Mouse (Mus musculus) MEL (cell line): Measurements from ENCODE around the gene Mettl3. TPM values are rescaled to one million over a fixed set of nuclear protein-coding genes. Genes with fewer than 3 reads are reported as not detected.

Experiments used
- DNase-seq: peaks from one replicate; pipeline ENCODE4 v3.0.0; 2011; ENCODE audit warnings: low read depth, low spot score
- H3K27ac ChIP-seq: 2 replicates; pipeline ENCODE4 v1.5.1; 2012; ENCODE audit warnings: low read depth, mild to moderate bottlenecking, control low read depth, low read length, moderate library complexity; ENCODE audit not compliant: control insufficient read depth
- H3K27me3 ChIP-seq, 2 experiments: fragments of 150-350 bp in 1 of 2; sonication (generic) in 1 of 2; 2 replicates each; pipeline ENCODE4 v1.6.1; 2012; ENCODE audit warnings: low read length in 2 of 2, mild to moderate bottlenecking in 2 of 2, improper control_type of control experiment in 1 of 2, moderate library complexity in 1 of 2; ENCODE audit not compliant: insufficient read depth in 2 of 2, control insufficient read depth in 1 of 2
- H3K36me3 ChIP-seq, 2 experiments: 2 replicates each; pipeline ENCODE4 v1.6.1; 2012 to 2014; ENCODE audit warnings: low read length in 2 of 2, improper control_type of control experiment in 1 of 2, inconsistent platforms in 1 of 2, mild to moderate bottlenecking in 1 of 2; ENCODE audit not compliant: insufficient read depth in 2 of 2, control insufficient read depth in 1 of 2
- H3K4me1 ChIP-seq, 2 experiments: fragments of 150-350 bp in 1 of 2; sonication (generic) in 1 of 2; 2 replicates each; pipeline ENCODE4 v1.6.1; 2012; ENCODE audit warnings: low read length in 2 of 2, improper control_type of control experiment in 1 of 2, mild to moderate bottlenecking in 1 of 2; ENCODE audit not compliant: insufficient read depth in 2 of 2, control insufficient read depth in 1 of 2
- H3K4me3 ChIP-seq, 2 experiments: fragments of 150-350 bp in 1 of 2; sonication (generic) in 1 of 2; 2 replicates each; pipeline ENCODE4 v1.5.1; 2012; ENCODE audit warnings: low read depth in 2 of 2, low read length in 2 of 2, mild to moderate bottlenecking in 2 of 2, moderate library complexity in 2 of 2, control low read depth in 1 of 2, improper control_type of control experiment in 1 of 2; ENCODE audit not compliant: control insufficient read depth in 1 of 2, insufficient read depth in 1 of 2
- H3K79me2 ChIP-seq: 2 replicates; pipeline ENCODE4 v1.6.1; 2012; ENCODE audit warnings: mild to moderate bottlenecking, low read length, moderate library complexity; ENCODE audit not compliant: control insufficient read depth, poor library complexity, insufficient read depth
- H3K9ac ChIP-seq: 2 replicates; pipeline ENCODE4 v1.6.1; 2012; ENCODE audit warnings: low read depth, mild to moderate bottlenecking, control low read depth, low read length, moderate library complexity; ENCODE audit not compliant: control insufficient read depth, poor library complexity, severe bottlenecking
- H3K9me3 ChIP-seq: fragments of 150-350 bp; sonication (generic); replicated peaks from 2 replicates; pipeline ENCODE4 v1.6.1; 2012; ENCODE audit warnings: mild to moderate bottlenecking, low read length, improper control_type of control experiment, moderate library complexity; ENCODE audit not compliant: insufficient read depth
- E2F4 ChIP-seq: IDR thresholded peaks from 2 replicates; pipeline ENCODE4 v1.6.1; 2011; ENCODE audit warnings: low read depth, low read length, improper control_type of control experiment, borderline replicate concordance
- ELF1 ChIP-seq: IDR thresholded peaks from 2 replicates; pipeline ENCODE4 v1.6.1; 2014; ENCODE audit warnings: low read depth, mild to moderate bottlenecking, inconsistent platforms, low read length, improper control_type of control experiment, moderate library complexity
- EP300 ChIP-seq, 2 experiments: IDR thresholded peaks; 2 replicates each; pipeline ENCODE4 v1.6.1; 2011; ENCODE audit warnings: improper control_type of control experiment in 2 of 2, low read length in 2 of 2, low read depth in 1 of 2, mild to moderate bottlenecking in 1 of 2
- ETS1 ChIP-seq: IDR thresholded peaks from 2 replicates; pipeline ENCODE4 v1.6.1; 2012; ENCODE audit warnings: low read depth, mild to moderate bottlenecking, inconsistent platforms, low read length, improper control_type of control experiment, moderate library complexity
- GATA1 ChIP-seq: IDR thresholded peaks from 2 replicates; pipeline ENCODE4 v1.6.1; 2011; ENCODE audit warnings: low read depth, low read length, improper control_type of control experiment
- HCFC1 ChIP-seq: IDR thresholded peaks from 2 replicates; pipeline ENCODE4 v1.6.1; 2012; ENCODE audit warnings: low read depth, mild to moderate bottlenecking, inconsistent platforms, low read length, improper control_type of control experiment, moderate library complexity
- KAT2A ChIP-seq: conservative IDR thresholded peaks from 2 replicates; pipeline ENCODE4 v1.6.1; 2012; ENCODE audit warnings: low read depth, low read length, improper control_type of control experiment, inconsistent platforms
- MAFK ChIP-seq: IDR thresholded peaks from 2 replicates; pipeline ENCODE4 v1.6.1; 2011; ENCODE audit warnings: low read depth, mild to moderate bottlenecking, low read length, improper control_type of control experiment, borderline replicate concordance
- MAX ChIP-seq: IDR thresholded peaks from 2 replicates; pipeline ENCODE4 v1.6.1; 2011; ENCODE audit warnings: low read length, improper control_type of control experiment
- MXI1 ChIP-seq: IDR thresholded peaks from 2 replicates; pipeline ENCODE4 v1.6.1; 2011; ENCODE audit warnings: mild to moderate bottlenecking, low read depth, low read length, improper control_type of control experiment
- MYB ChIP-seq: IDR thresholded peaks from 2 replicates; pipeline ENCODE4 v1.6.1; 2011; ENCODE audit warnings: mild to moderate bottlenecking, low read depth, low read length, improper control_type of control experiment
- MYC ChIP-seq: IDR thresholded peaks from 2 replicates; pipeline ENCODE4 v1.6.1; 2011; ENCODE audit warnings: low read depth, mild to moderate bottlenecking, low read length, improper control_type of control experiment, moderate library complexity
- NELFE ChIP-seq: IDR thresholded peaks from 2 replicates; pipeline ENCODE4 v1.6.1; 2011; ENCODE audit warnings: low read depth, low read length, improper control_type of control experiment
- NRF1 ChIP-seq: IDR thresholded peaks from 2 replicates; pipeline ENCODE4 v1.6.1; 2014; ENCODE audit warnings: low read depth, mild to moderate bottlenecking, inconsistent platforms, low read length, improper control_type of control experiment, moderate library complexity; ENCODE audit not compliant: poor library complexity, insufficient read depth, severe bottlenecking
- POLR2A ChIP-seq, 2 experiments: IDR thresholded peaks; 2 replicates each; pipeline ENCODE4 v1.6.1; 2011 to 2012; ENCODE audit warnings: low read length in 2 of 2, mild to moderate bottlenecking in 2 of 2, control low read depth in 1 of 2, improper control_type of control experiment in 1 of 2, low read depth in 1 of 2, moderate library complexity in 1 of 2; ENCODE audit not compliant: control insufficient read depth in 1 of 2, insufficient read depth in 1 of 2, poor library complexity in 1 of 2
- POLR2AphosphoS2 ChIP-seq: IDR thresholded peaks from 2 replicates; pipeline ENCODE4 v1.6.1; 2011; ENCODE audit warnings: low read length, improper control_type of control experiment
- POLR2AphosphoS5 ChIP-seq: IDR thresholded peaks from 2 replicates; pipeline ENCODE4 v1.6.1; 2012; ENCODE audit warnings: low read depth, borderline replicate concordance, mild to moderate bottlenecking, inconsistent platforms, low read length, moderate library complexity, mixed read lengths
- RAD21 ChIP-seq: IDR thresholded peaks from 2 replicates; pipeline ENCODE4 v1.6.1; 2011; ENCODE audit warnings: mild to moderate bottlenecking, low read depth, low read length, improper control_type of control experiment
- RCOR1 ChIP-seq: IDR thresholded peaks from 2 replicates; pipeline ENCODE4 v1.6.1; 2012; ENCODE audit warnings: low read depth, mild to moderate bottlenecking, inconsistent platforms, low read length, improper control_type of control experiment
- SIN3A ChIP-seq: IDR thresholded peaks from 2 replicates; pipeline ENCODE4 v1.6.1; 2012; ENCODE audit warnings: low read length, improper control_type of control experiment, inconsistent platforms
- TAL1 ChIP-seq: IDR thresholded peaks from 2 replicates; pipeline ENCODE4 v1.6.1; 2012; ENCODE audit warnings: mild to moderate bottlenecking, inconsistent platforms, low read length, moderate library complexity, mixed read lengths
- TBP ChIP-seq: IDR thresholded peaks from 2 replicates; pipeline ENCODE4 v1.8.0; 2011; ENCODE audit warnings: low read depth, low read length, improper control_type of control experiment
- UBTF ChIP-seq: IDR thresholded peaks from 2 replicates; pipeline ENCODE4 v1.6.1; 2012; ENCODE audit warnings: low read depth, mild to moderate bottlenecking, inconsistent platforms, low read length, improper control_type of control experiment, moderate library complexity, borderline replicate concordance; ENCODE audit not compliant: insufficient read depth
- USF2 ChIP-seq, 2 experiments: IDR thresholded peaks; 2 replicates each; pipeline ENCODE4 v1.6.1; 2011 to 2012; ENCODE audit warnings: improper control_type of control experiment in 2 of 2, low read length in 2 of 2, borderline replicate concordance in 1 of 2, inconsistent platforms in 1 of 2, low read depth in 1 of 2, mild to moderate bottlenecking in 1 of 2; ENCODE audit not compliant: insufficient read depth in 1 of 2
- polyA plus RNA-seq, 2 experiments: library from polyadenylated mRNA; stranded (reverse) in 1 of 2; unstranded in 1 of 2; fragments of >175 nt in 1 of 2; fragments of >200 nt in 1 of 2; gene quantifications; 2 replicates each; pipeline versions ENCODE4 v1.2.1 to v1.2.4; 2012; ENCODE audit warnings: low replicate concordance in 2 of 2, low read depth in 1 of 2; ENCODE audit not compliant: insufficient read length in 2 of 2, insufficient read depth in 1 of 2, missing spikeins in 1 of 2
- total RNA-seq: library from RNA; depleted of rRNA; stranded (reverse); fragments of 300-350 nt; gene quantifications from 2 replicates; pipeline ENCODE4 v1.2.3, GENCODE M21; 2012; rRNA removed

Gene Mettl3
- total RNA-seq (40.3 and 49.8 TPM in 2 replicates), polyA plus RNA-seq (10 to 100 TPM in 1 of 2 experiments, not detected in 1; 50.7 TPM)

GRCm38 (mm10) chr14:52304644-52305271 is at the start of gene Mettl3:
Gene Mettl3, minus strand, starts transcription at chr14:52305128.
- peak within 1 kb of the TSS; percentile 94 for H3K27ac ChIP-seq
- peak within 1 kb of the TSS; percentile 85 to 95 for H3K4me3 ChIP-seq
- TF ChIP-seq SIN3A (peak; percentile 63), NRF1 (peak; percentile 44; the same call in 1 of the 2 replicates), RCOR1 (0 out of 2 replicates have a peak, but pooled peaks have one; percentile 24), MAX (peak; percentile 73), HCFC1 (peak; percentile 93), EP300 (IDR thresholded peaks at IDR 0.05; ENCODE audit: low read depth in 1 of 2, low read length in 2 of 2) (no peak), TBP (peak; percentile 91), UBTF (peak; percentile 81; the same call in 1 of the 2 replicates), POLR2AphosphoS2 (peak; percentile 84), POLR2AphosphoS5 (peak; percentile 7; the same call in 1 of the 2 replicates), POLR2A (IDR thresholded peaks at IDR 0.05; ENCODE audit: control insufficient read depth in 1 of 2, insufficient read depth in 1 of 2, low read depth in 1 of 2, low read length in 2 of 2, poor library complexity in 1 of 2) (peak; percentile 74 to 93; a peak in 3 of 4 replicates), RAD21 (no peak), MYB (no peak), E2F4 (no peak), MYC (peak; percentile 79), USF2 (IDR thresholded peaks at IDR 0.05; ENCODE audit: borderline replicate concordance in 1 of 2, insufficient read depth in 1 of 2, low read depth in 1 of 2, low read length in 2 of 2) (no peak), MXI1 (peak; percentile 74), TAL1 (no peak), ETS1 (peak; percentile 50; the same call in 1 of the 2 replicates), MAFK (no peak), ELF1 (peak; percentile 89), NELFE (peak; percentile 90), KAT2A (peak; percentile 69; the same call in 1 of the 2 replicates), GATA1 (no peak)
- H3K9ac ChIP-seq: peak within 1 kb of the TSS; percentile 88
- no peaks in the 10 kb centered on the region for H3K27me3 ChIP-seq
- DNase-seq: peak; percentile 98
- peaks cover 14% of the 10 kb centered on the region for H3K79me2 ChIP-seq
- peaks cover 9 to 13% of the 10 kb centered on the region in 2 experiments for H3K4me1 ChIP-seq
- no peaks in the 10 kb centered on the region for H3K9me3 ChIP-seq
- peaks cover 5 to 24% of the 10 kb centered on the region in 2 experiments for H3K36me3 ChIP-seq
